Mouse (Mus musculus) midbrain, embryonic 13.5 days (tissue): ENCODE results near the gene Pknox2. TPM values are rescaled to one million over a fixed set of nuclear protein-coding genes. Genes with fewer than 3 reads are reported as not detected.

ENCODE experiments used
- ATAC-seq: fragments of 200-750 bp; cut with Nextera tagmentation; 2 replicates; pipeline ENCODE4 v1.8.0; 2017; ENCODE audit warnings: mild to moderate bottlenecking, moderate TSS enrichment, moderate library complexity
- H3K27ac ChIP-seq: fragments of 300-500 bp; sonication (generic); 2 replicates; pipeline ENCODE4 v1.5.1; 2015; ENCODE audit warnings: inconsistent platforms, mild to moderate bottlenecking, moderate library complexity
- H3K27me3 ChIP-seq: fragments of 300-500 bp; sonication (generic); 2 replicates; pipeline ENCODE4 v1.6.1; 2015; ENCODE audit warnings: mild to moderate bottlenecking, inconsistent platforms
- H3K36me3 ChIP-seq: fragments of 300-500 bp; sonication (generic); 2 replicates; pipeline ENCODE4 v1.6.1; 2015; ENCODE audit warnings: mild to moderate bottlenecking, inconsistent platforms
- H3K4me1 ChIP-seq: fragments of 300-500 bp; sonication (generic); replicated peaks from 2 replicates; pipeline ENCODE4 v1.6.1; 2015; ENCODE audit warnings: inconsistent platforms
- H3K4me2 ChIP-seq: fragments of 300-500 bp; sonication (generic); replicated peaks from 2 replicates; pipeline ENCODE4 v1.6.1; 2015; ENCODE audit warnings: moderate library complexity, mild to moderate bottlenecking, inconsistent platforms
- H3K4me3 ChIP-seq: fragments of 300-500 bp; sonication (generic); replicated peaks from 2 replicates; pipeline ENCODE4 v1.5.1; 2015; ENCODE audit warnings: mild to moderate bottlenecking, inconsistent platforms
- H3K9ac ChIP-seq: fragments of 300-500 bp; sonication (generic); replicated peaks from 2 replicates; pipeline ENCODE4 v1.6.1; 2015; ENCODE audit warnings: mild to moderate bottlenecking, inconsistent platforms
- H3K9me3 ChIP-seq: fragments of 300-500 bp; sonication (generic); 2 replicates; pipeline ENCODE4 v1.6.1; 2016; ENCODE audit warnings: mild to moderate bottlenecking, inconsistent platforms
- WGBS: fragments of 180-500 bp; shearing (Covaris S2); methylation state at CpG from one replicate; pipeline ENCODE4 v1.1.7; 2015; 5-methylcytosine and 5-hydroxymethylcytosine counted together
- polyA plus RNA-seq: library from polyadenylated mRNA; unstranded; fragments of >200 nt; fragmentation: Nextera tagmentation; extraction: Ambion mirVana; gene quantifications from 2 replicates; pipeline ENCODE4 v1.2.1, GENCODE M21; 2015

Pknox2 gene
- polyA plus RNA-seq, 1 experiment from 2014 or later, result 33.1 TPM

DNA sequence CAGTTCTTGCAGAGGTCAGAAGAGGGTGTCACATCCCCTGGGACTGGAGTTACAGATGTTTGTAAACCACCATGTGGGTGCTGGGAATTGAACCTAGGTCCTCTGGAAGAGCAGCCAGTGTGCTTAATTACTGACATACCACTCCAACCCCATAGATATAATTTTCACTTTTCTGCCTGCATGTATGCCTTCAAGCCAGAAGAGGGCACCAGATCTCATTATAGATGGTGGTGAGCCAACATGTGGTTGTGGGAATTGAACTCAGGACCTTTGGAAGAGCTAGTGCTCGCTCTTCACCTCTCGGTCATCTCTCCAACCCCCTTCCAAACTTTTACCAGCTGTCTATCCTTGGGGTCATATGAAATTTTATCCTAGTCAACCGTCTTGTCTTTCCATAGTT is 112.0 kb downstream of the Pknox2 start:
- Histone ChIP-seq H3K4me2 (no peak overlapping the region), H3K4me1 (peaks cover 31% of the 10 kb centered on the region), H3K9ac (no peak overlapping the region), H3K4me3 (no peak overlapping the region), H3K27ac (no peak overlapping the region), H3K9me3 (no peaks in the 10 kb centered on the region), H3K36me3 (0 out of 2 replicates have a peak, but pooled peaks cover 2% of the 10 kb centered on the region), H3K27me3 (no peaks in the 10 kb centered on the region)
- ATAC-seq, result no peak
- 96% methylated on average over 3 of the region's 3 CpGs for WGBS

- H3K36me3 ChIP-seq, result 0 out of 2 replicates have a peak, but pooled peaks cover 2% of the 10 kb centered on the region
- 79% methylated on average over 1 of the region's 1 CpGs for whole genome bisulfite sequencing
- H3K9ac ChIP-seq, result no peak overlapping the region
Measured at GRCm38 (mm10) chr9:37034316-37034715, 112.9 kb downstream of the Pknox2 start.

DNA sequence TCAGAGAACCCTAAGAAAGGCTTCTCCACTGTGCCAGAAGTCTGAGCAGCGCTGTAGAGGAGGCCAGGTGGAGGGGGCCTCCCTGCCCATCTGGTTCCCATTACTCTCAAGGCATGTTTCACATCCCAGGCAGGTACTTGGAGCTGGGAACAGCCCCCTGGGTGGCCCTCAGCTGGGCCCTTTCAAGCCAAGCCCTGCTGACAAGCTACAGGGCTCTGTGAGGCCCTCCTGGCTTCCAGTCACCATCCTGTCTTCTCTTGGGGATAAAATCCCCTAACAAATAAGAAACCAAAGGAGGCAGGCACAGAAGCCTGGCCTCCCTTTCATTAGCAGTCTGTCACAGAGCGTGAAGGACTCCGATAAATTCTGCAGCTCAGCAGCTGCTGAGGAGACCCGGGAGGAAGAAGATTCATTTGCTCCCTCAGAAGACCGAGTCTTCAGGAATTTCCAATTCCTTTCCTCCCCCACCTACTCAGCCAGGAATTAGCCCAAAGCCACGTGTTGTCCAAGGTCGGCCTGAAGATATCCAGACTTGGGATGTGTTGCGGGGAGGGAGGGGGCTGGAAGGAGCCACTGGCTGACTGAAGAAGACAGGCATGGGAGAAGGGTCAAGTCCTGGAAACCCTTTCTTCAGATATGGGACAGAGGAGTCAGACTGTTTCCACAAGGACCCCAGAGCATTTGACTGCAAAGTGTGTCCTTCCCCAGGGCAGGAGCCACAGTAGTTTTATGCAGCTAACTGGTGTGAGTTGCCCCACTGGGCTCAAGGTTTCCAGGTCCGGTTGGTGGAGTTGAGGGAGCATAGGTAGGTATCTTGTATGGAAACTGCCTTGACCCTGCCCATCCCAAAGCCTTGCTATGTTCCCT is 116.6 kb downstream of the Pknox2 start:
- Histone ChIP-seq H3K4me2 (no peak overlapping the region), H3K9ac (0 out of 2 replicates have a peak overlapping the region, but pooled peaks have one; percentile 4), H3K36me3 (0 out of 2 replicates have a peak, but pooled peaks cover 2% of the 10 kb centered on the region), H3K4me1 (peaks cover 45% of the 10 kb centered on the region), H3K4me3 (no peak overlapping the region), H3K27ac (peak overlapping the region; percentile 74), H3K27me3 (no peaks in the 10 kb centered on the region), H3K9me3 (no peaks in the 10 kb centered on the region)
- WGBS, result 29% methylated on average over 9 of the region's 9 CpGs
- peak; percentile 41; the same call in 1 of the 2 replicates for ATAC-seq

More at GRCm38 (mm10) chr9:37034316-37034715, 112.9 kb downstream of the Pknox2 start:
- no peaks in the 10 kb centered on the region for H3K27me3 ChIP-seq
- H3K4me2 ChIP-seq, result no peak overlapping the region
- no peak for ATAC-seq
- H3K4me3 ChIP-seq, result no peak overlapping the region
- H3K27ac ChIP-seq, result no peak overlapping the region
- peaks cover 36% of the 10 kb centered on the region for H3K4me1 ChIP-seq
- H3K9me3 ChIP-seq, result no peaks in the 10 kb centered on the region

DNA sequence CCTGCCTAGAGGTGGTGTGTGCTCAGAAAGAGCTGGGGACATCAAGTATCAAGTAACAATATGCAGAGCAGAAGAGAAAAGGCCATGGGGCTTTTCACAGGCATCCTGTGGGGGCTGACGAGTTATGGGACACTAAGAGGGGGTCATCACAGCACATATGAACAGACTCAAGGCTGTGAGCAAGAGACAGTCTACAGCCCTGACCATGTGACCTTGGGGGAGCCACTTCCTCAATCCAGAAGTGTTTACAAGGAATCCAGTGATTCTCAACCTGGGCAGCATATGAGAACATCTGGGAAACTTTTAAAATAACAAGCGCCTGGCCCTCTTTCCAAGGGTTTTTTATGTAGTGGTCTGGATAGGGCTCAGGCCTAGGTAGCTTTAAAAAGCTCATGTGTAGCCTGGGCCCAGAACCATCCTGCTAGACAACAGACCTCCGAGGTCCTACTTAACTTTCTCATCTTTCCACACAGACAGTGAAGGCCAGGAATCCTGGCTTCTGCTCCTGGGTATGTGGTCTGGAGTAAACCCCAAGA is 117.3 kb downstream of the Pknox2 start:
- Histone ChIP-seq H3K4me1 (peaks cover 52% of the 10 kb centered on the region), H3K27ac (peak overlapping the region; percentile 74; the same call in 1 of the 2 replicates), H3K4me3 (no peak overlapping the region), H3K9ac (0 out of 2 replicates have a peak overlapping the region, but pooled peaks have one; percentile 4), H3K27me3 (no peaks in the 10 kb centered on the region), H3K9me3 (no peaks in the 10 kb centered on the region), H3K4me2 (no peak overlapping the region), H3K36me3 (0 out of 2 replicates have a peak, but pooled peaks cover 2% of the 10 kb centered on the region)
- no peak for ATAC-seq
- WGBS, result 80% methylated on average over 3 of the region's 3 CpGs

GRCm38 (mm10) chr9:37027825-37028575 is 119.2 kb downstream of the Pknox2 start:
- no peaks in the 10 kb centered on the region for H3K9me3 ChIP-seq
- no peak overlapping the region for H3K4me3 ChIP-seq
- H3K27ac ChIP-seq, result peak overlapping the region; percentile 54; the same call in 1 of the 2 replicates
- peaks cover 52% of the 10 kb centered on the region for H3K4me1 ChIP-seq
- H3K36me3 ChIP-seq, result no peaks in the 10 kb centered on the region
- ATAC-seq, result peak; percentile 48
- H3K4me2 ChIP-seq, result no peak overlapping the region
- 41% methylated on average over 7 of the region's 7 CpGs for WGBS
- no peaks in the 10 kb centered on the region for H3K27me3 ChIP-seq
- H3K9ac ChIP-seq, result no peak overlapping the region

DNA sequence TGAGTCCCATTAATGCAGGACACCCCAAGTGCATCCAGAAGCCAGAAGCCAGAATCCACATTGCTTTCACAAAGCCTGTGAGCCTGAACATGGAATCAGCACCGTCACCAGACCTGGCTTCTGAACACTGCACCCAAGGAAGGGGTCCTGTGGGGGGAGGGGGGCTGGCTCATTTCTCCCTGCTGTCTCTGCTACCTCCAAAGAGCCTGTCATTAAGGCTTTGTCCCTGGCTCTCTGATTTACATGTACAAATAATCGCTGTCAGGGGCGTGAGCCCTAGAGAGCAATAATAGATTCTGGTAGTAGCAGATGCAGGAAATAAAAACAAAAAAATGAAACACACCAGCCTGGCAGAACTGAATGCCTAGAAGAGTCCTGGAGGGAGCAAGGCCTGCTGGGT is 121.3 kb downstream of the Pknox2 start:
- 21% methylated on average over 3 of the region's 3 CpGs for WGBS
- Histone ChIP-seq H3K4me2 (no peak overlapping the region), H3K4me1 (peaks cover 72% of the 10 kb centered on the region), H3K27me3 (no peaks in the 10 kb centered on the region), H3K27ac (peak overlapping the region; percentile 67), H3K9ac (no peak overlapping the region), H3K9me3 (no peaks in the 10 kb centered on the region), H3K4me3 (no peak overlapping the region), H3K36me3 (no peaks in the 10 kb centered on the region)
- peak; percentile 51; the same call in 1 of the 2 replicates for ATAC-seq

GRCm38 (mm10) chr9:37021586-37022230 is 125.5 kb downstream of the Pknox2 start:
- 19% methylated on average over 3 of the region's 3 CpGs for WGBS
- Histone ChIP-seq H3K4me2 (no peak overlapping the region), H3K27me3 (no peaks in the 10 kb centered on the region), H3K9ac (peak overlapping the region; percentile 37; the same call in 1 of the 2 replicates), H3K9me3 (no peaks in the 10 kb centered on the region), H3K4me3 (no peak overlapping the region), H3K4me1 (peaks cover 52% of the 10 kb centered on the region), H3K36me3 (no peaks in the 10 kb centered on the region), H3K27ac (peak overlapping the region; percentile 71)
- ATAC-seq, result peak; percentile 59

DNA sequence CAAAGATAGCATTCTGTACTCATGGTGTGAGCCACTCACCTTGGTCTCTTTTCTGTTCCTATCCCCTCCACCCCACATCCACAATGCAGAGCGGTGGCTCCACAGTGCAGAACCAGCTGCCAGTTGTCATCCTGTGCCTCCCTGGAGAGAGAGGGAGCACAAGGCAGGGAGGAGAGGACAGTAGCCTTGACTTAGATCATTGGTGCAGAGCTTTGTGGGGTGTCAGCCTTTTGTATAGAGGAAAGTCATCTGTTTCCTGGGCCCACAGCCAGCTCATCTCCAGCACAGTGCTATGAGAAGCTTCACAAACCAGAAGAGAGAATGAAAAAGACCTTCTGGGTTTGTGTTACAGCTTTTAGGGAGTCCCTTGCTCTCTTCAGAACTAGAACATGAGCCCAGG is 129.1 kb downstream of the Pknox2 start:
- Histone ChIP-seq H3K27me3 (no peaks in the 10 kb centered on the region), H3K4me1 (peaks cover 45% of the 10 kb centered on the region), H3K4me3 (no peak overlapping the region), H3K9me3 (no peaks in the 10 kb centered on the region), H3K9ac (no peak overlapping the region), H3K27ac (no peak overlapping the region), H3K36me3 (no peaks in the 10 kb centered on the region), H3K4me2 (no peak overlapping the region)
- WGBS, result 69% methylated on average over 1 of the region's 1 CpGs
- no peak for ATAC-seq

GRCm38 (mm10) chr9:37017169-37017568 is 130.0 kb downstream of the Pknox2 start:
- H3K27ac ChIP-seq, result peak overlapping the region; percentile 49; the same call in 1 of the 2 replicates
- 78% methylated on average over 7 of the region's 7 CpGs for WGBS

DNA sequence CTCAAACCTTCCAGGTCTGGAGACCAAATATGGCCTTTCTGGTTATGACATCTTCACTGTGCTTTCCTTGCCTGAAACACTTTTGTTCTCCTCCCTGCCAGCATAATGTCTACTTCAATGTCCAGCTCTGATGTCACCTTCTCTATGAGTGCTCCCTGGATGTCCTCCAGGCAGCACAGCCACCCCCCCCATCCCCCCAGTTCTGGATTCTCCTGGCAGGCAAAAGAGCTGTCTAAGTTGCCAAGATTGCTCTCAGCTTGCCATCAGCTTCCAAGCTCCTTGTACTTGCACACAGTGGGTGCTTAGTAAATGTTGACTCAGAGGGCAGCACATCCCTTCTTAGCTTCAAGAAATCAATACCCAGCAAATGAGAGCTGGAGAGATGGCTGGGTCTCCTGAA is 131.0 kb downstream of the Pknox2 start:
- ATAC-seq, result no peak
- H3K4me1 ChIP-seq, result peaks cover 38% of the 10 kb centered on the region

More at GRCm38 (mm10) chr9:37017169-37017568, 130.0 kb downstream of the Pknox2 start:
- no peak overlapping the region for H3K9ac ChIP-seq
- H3K9me3 ChIP-seq, result no peaks in the 10 kb centered on the region
- H3K4me2 ChIP-seq, result no peak overlapping the region
- ATAC-seq, result no peak
- H3K27me3 ChIP-seq, result no peaks in the 10 kb centered on the region
- peaks cover 38% of the 10 kb centered on the region for H3K4me1 ChIP-seq
- H3K36me3 ChIP-seq, result no peaks in the 10 kb centered on the region
- H3K4me3 ChIP-seq, result no peak overlapping the region

DNA sequence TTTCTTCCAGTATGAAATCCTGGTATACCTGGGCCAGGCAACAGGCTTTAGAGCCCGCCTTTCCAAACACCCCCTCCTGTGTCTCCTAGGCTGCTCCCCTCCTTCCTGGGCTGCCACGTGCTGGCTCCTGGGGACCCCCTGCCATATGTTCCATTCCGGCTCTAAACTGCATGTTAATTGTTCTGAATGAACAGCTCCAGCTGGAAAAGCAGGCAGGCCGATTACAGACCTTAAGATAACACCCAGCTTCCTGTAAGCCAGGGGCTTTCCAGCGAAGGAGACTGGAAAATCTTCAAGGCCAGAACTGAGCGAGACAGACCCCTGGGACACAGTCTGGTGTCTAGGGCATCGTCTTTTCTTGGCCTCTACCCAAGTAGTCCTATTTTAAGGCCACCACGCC is 133.6 kb downstream of the Pknox2 start:
- Histone ChIP-seq H3K4me1 (peaks cover 43% of the 10 kb centered on the region), H3K4me3 (no peak overlapping the region), H3K27me3 (no peaks in the 10 kb centered on the region), H3K9ac (no peak overlapping the region), H3K9me3 (no peaks in the 10 kb centered on the region), H3K4me2 (no peak overlapping the region), H3K27ac (0 out of 2 replicates have a peak overlapping the region, but pooled peaks have one; percentile 10), H3K36me3 (no peaks in the 10 kb centered on the region)
- ATAC-seq, result peak; percentile 61
- WGBS, result 30% methylated on average over 8 of the region's 8 CpGs

More for the DNA sequence above, 131.0 kb downstream of the Pknox2 start:
- H3K9ac ChIP-seq, result no peak overlapping the region
- H3K9me3 ChIP-seq, result no peaks in the 10 kb centered on the region
- H3K36me3 ChIP-seq, result no peaks in the 10 kb centered on the region
- H3K4me3 ChIP-seq, result no peak overlapping the region
- no peak overlapping the region for H3K27ac ChIP-seq
- no peak overlapping the region for H3K4me2 ChIP-seq
- H3K27me3 ChIP-seq, result no peaks in the 10 kb centered on the region
